Mouse (Mus musculus): ENCODE measurements around the gene Tubb5. TPM values are rescaled to one million over a fixed set of nuclear protein-coding genes. Genes with fewer than 3 reads are reported as not detected.

The Tubb5 gene
- total RNA-seq, 2 experiments from 2014 or later, result 25.7 to 34.7 TPM

GRCm38 (mm10) chr17:35832400-35833238, 5.5 kb downstream of the Tubb5 start:
- no peak for DNase-seq (ENCODE audit: low spot score)

- peak; percentile 80 for DNase-seq (ENCODE audit: low spot score)
Measured at GRCm38 (mm10) chr17:35829737-35830136, 8.4 kb downstream of the Tubb5 start.

- no peak for DNase-seq (ENCODE audit: low spot score)
Measured at GRCm38 (mm10) chr17:35825109-35825850, 12.8 kb downstream of the Tubb5 start.

- DNase-seq (ENCODE audit: low spot score), result no peak
Measured at GRCm38 (mm10) chr17:35824402-35824801, 13.7 kb downstream of the Tubb5 start.

GRCm38 (mm10) chr17:35822964-35823937, 14.9 kb downstream of the Tubb5 start, which contains the start of gene Flot1:
Flot1 (plus strand) TSS chr17:35823230.
- peak; percentile 91 for DNase-seq (ENCODE audit: low spot score)

GRCm38 (mm10) chr17:35822564-35822963, 15.5 kb downstream of the Tubb5 start:
- no peak for DNase-seq (ENCODE audit: low spot score)

GRCm38 (mm10) chr17:35821439-35822430, 16.4 kb downstream of the Tubb5 start, which contains the start of gene Ier3:
Ier3 (plus strand) TSS chr17:35821684.
- peak; percentile 86 for DNase-seq (ENCODE audit: low spot score)

GRCm38 (mm10) chr17:35820111-35820510, 18.0 kb downstream of the Tubb5 start:
- no peak for DNase-seq (ENCODE audit: low spot score)

GRCm38 (mm10) chr17:35817226-35817625, 20.9 kb downstream of the Tubb5 start:
- no peak for DNase-seq (ENCODE audit: low spot score)

- DNase-seq (ENCODE audit: low spot score), result no peak
Measured at GRCm38 (mm10) chr17:35816686-35817085, 21.4 kb downstream of the Tubb5 start.

GRCm38 (mm10) chr17:35815836-35816235, 22.3 kb downstream of the Tubb5 start:
- DNase-seq (ENCODE audit: low spot score), result no peak

GRCm38 (mm10) chr17:35814678-35815077, 23.4 kb downstream of the Tubb5 start:
- DNase-seq (ENCODE audit: low spot score), result no peak

GRCm38 (mm10) chr17:35813653-35814052, 24.5 kb downstream of the Tubb5 start:
- no peak for DNase-seq (ENCODE audit: low spot score)

GRCm38 (mm10) chr17:35813245-35813647, 24.9 kb downstream of the Tubb5 start:
- peak; percentile 97 for DNase-seq (ENCODE audit: low spot score)

- no peak for DNase-seq (ENCODE audit: low spot score)
Measured at GRCm38 (mm10) chr17:35812736-35813135, 25.4 kb downstream of the Tubb5 start.

GRCm38 (mm10) chr17:35812307-35812706, 25.8 kb downstream of the Tubb5 start:
- DNase-seq (ENCODE audit: low spot score), result no peak

GRCm38 (mm10) chr17:35810900-35811648, 27.0 kb downstream of the Tubb5 start:
- no peak for DNase-seq (ENCODE audit: low spot score)

GRCm38 (mm10) chr17:35809395-35809794, 28.7 kb downstream of the Tubb5 start:
- DNase-seq (ENCODE audit: low spot score), result no peak

GRCm38 (mm10) chr17:35808073-35808472, 30.0 kb downstream of the Tubb5 start:
- DNase-seq (ENCODE audit: low spot score), result peak; percentile 71
